Comparison of ENCODE assay signal across 23 mouse cellular contexts in the genomic region with DNA sequence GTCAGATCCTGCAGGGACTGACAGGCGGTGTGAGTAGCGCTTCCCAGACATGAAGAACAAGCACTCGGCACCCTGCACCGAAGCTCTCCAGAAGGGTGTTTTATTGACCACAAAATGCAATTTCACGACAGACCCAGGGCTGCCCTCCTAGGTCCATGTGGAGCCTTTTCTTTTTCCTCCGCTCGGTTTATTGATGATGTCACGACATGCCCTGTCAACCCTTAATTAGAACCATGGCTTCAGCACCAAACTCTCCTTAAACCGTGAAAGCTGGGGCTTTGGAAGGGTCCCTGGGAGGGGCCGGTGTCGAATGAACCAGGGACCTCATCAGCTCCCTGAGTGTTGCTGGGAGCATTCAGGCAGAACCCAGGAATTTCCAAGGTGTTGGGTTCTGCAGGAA.
DNase-seq lines count a peak whose midpoint lies in the region; ATAC-seq lines count a peak whose summit lies in the region.
"Had no signal": no experiment of that assay in that cellular context is flagged by ENCODE, and none has a peak within 500 bp of the region (broad histone marks: within the 10 kb centered on the region; RNA-seq: fewer than 3 reads in every experiment).

No protein-coding gene starts in this region.

- H3K27me3 ChIP-seq in neural tube, embryonic 11.5 days (ENCODE audit: control insufficient read depth, insufficient read depth, low read length) = peaks cover 9% of the 10 kb centered on the region

- H3K4me1 ChIP-seq in neural tube, embryonic 11.5 days (ENCODE audit: control insufficient read depth, insufficient read depth, low read length) = peaks cover 17% of the 10 kb centered on the region

- no peak for ATAC-seq in neural tube, embryonic 11.5 days (ENCODE audit: insufficient read depth, low FRiP score, low TSS enrichment)
- ATAC-seq: activated CD4-positive, CD25-positive, alpha-beta regulatory T cell, adult 4 months; forebrain, embryonic 13.5 days; intestine, postnatal 0 days had no signal

- no peak overlapping the region for H3K4me3 ChIP-seq in neural tube, embryonic 11.5 days (ENCODE audit: low read depth, low read length)
- H3K4me3 ChIP-seq: erythroblast, embryonic 14.5 days; forebrain, embryonic 13.5 days; heart, embryonic 13.5 days; hindbrain, embryonic 12.5 days; layer of hippocampus, adult 2 months had no signal

- no peak overlapping the region for H3K9ac ChIP-seq in neural tube, embryonic 11.5 days (ENCODE audit: low read length)
- H3K9ac ChIP-seq: forebrain, embryonic 13.5 days; heart, embryonic 13.5 days; hindbrain, embryonic 12.5 days had no signal

- H3K4me2 ChIP-seq in neural tube, embryonic 11.5 days (ENCODE audit: low read depth) = no peak overlapping the region
- H3K4me2 ChIP-seq: forebrain, embryonic 13.5 days; heart, embryonic 13.5 days; hindbrain, embryonic 12.5 days; midbrain, embryonic 11.5 days had no signal

- 7% methylated on average over 11 of the region's 11 CpGs for WGBS in neural tube, embryonic 11.5 days

- no peaks in the 10 kb centered on the region for H3K9me3 ChIP-seq in neural tube, embryonic 11.5 days (ENCODE audit: control insufficient read depth, low read length)
- H3K9me3 ChIP-seq: forebrain, embryonic 13.5 days; heart, embryonic 13.5 days; hindbrain, embryonic 12.5 days had no signal

- no peaks in the 10 kb centered on the region for H3K36me3 ChIP-seq in neural tube, embryonic 11.5 days (ENCODE audit: control insufficient read depth, insufficient read depth, low read length)
- H3K36me3 ChIP-seq: heart, embryonic 13.5 days; hindbrain, embryonic 12.5 days had no signal

- H3K27ac ChIP-seq in neural tube, embryonic 11.5 days (ENCODE audit: low read depth, low read length) = no peak overlapping the region
- H3K27ac ChIP-seq: forebrain, embryonic 13.5 days; heart, embryonic 13.5 days; hindbrain, embryonic 12.5 days; layer of hippocampus, adult 2 months had no signal

- peak; percentile 47 for DNase-seq in neural tube, embryonic 11.5 days (ENCODE audit: low spot score)
- no peak for DNase-seq in neural tube, embryonic 10.5 days (ENCODE audit: extremely low spot score, low spot score)
- DNase-seq in embryo, embryonic 9.5 days (ENCODE audit: extremely low spot score) = peak; percentile 48
- peak; percentile 50 for DNase-seq in forelimb bud, embryonic 11.5 days (ENCODE audit: low read depth, low spot score)
- peak; percentile 68 for DNase-seq in mesoderm, embryonic 11.5 days (ENCODE audit: low read depth, low spot score)
- DNase-seq in layer of hippocampus, adult 9-11 months = no peak
- no peak for DNase-seq in lung, postnatal 36 days
- DNase-seq: adrenal gland, adult 8-10 months; cerebellum, adult 11-12 months; cerebellum, postnatal 14 days; gastrocnemius, postnatal 10 days; kidney, postnatal 25 days; layer of hippocampus, postnatal 36 days; liver; thymus, postnatal 36 days had no signal

Comparison
In these comparisons a context has a peak if more than half of its experiments do, and no peak if none do; other contexts are left out.
1. DNase-seq: peak in neural tube, embryonic 11.5 days (single experiment), embryo, embryonic 9.5 days (single experiment), forelimb bud, embryonic 11.5 days (single experiment) and mesoderm, embryonic 11.5 days (single experiment); none in neural tube, embryonic 10.5 days (single experiment), layer of hippocampus, adult 9-11 months (single experiment) and lung, postnatal 36 days (single experiment).